Mouse (Mus musculus) c-Kit-negative CD71-positive TER-119-positive erythroid progenitor cells, embryonic 14.5 days (primary cell): Measurements from ENCODE around the gene Cnih2.

Source experiments
- DNase-seq: peaks from one replicate; pipeline ENCODE4 v3.0.0-alpha.2; 2013; ENCODE audit warnings: low read depth, low spot score

Gene Cnih2

DNA sequence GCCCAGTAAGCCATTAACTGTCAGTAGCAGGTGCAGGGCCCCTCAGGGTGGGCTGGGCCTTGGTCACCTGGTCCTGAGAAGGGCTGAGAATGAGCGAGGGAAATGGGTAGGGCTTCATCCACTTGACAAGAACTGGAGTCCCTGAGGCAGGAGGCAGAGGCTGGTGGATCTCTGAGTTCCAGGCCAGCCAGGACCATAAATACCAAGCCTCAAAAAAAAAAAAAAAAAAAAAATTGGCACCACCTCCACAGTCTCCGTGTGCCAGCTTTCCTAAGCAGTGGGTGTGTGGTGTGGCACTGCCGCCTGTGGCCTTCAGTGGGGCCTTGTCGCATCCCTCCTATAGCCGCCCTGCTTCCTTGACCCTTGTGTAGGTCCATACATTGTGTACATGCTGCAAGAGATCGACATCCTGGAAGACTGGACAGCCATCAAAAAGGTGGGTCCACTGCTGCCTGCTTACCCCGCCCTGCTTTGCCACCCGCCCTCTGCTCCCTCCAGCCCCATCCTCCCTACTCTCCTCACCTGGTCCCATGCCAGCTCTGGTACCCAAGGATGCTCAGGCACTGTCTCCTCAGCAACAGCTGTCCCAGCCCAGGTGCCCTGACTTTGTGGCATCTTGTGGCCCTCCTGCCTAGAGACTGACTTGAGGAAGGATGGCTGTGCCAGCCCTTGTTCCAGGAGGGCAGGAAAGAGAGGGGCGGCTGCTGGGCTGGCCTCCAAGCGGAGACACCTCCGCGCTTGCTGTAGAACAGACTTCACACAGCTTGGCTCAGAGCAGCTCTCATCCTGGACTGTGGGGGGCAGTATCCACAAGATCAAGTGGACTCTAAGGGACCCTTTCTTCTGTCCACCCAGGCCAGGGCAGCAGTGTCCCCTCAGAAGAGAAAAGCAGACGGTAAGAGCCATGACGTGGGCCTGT is 49.9 kb downstream of the Cnih2 start:
- DNase-seq, result no peak

DNA sequence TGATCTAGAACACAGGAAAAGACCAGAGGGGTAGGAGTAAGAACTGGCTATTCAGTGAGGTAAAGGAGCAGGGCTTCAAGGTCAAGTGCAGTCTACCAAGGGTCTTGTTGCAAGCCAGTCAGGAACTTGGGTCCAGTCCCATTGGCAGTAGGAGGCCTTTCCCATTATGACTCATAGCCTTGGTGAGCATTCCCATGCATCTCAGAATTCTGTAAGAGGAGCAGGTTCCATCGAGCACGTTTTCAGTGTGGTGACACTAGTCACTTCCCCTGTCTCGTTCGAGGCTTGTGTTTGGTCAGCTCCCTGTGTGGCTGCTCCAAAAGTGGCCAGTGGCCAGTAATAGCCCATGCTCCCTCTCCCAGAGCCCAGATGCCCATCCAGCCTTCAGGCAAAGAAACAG is 52.8 kb downstream of the Cnih2 start:
- DNase-seq, result no peak
